Mouse (Mus musculus) granulocyte monocyte progenitor cell, adult 5-6 weeks (primary cell): ENCODE data around the gene Psenen. TPM values are rescaled to one million over a fixed set of nuclear protein-coding genes. Genes with fewer than 3 reads are reported as not detected.

Experiments
- ATAC-seq: replicated peaks from 2 replicates; pipeline ENCODE4 v1.8.0; 2016; ENCODE audit warnings: mild to moderate bottlenecking, moderate TSS enrichment, inconsistent platforms; ENCODE audit not compliant: poor library complexity, severe bottlenecking
- total RNA-seq, 2 experiments: library from RNA; stranded (forward) in 1 of 2; stranded (reverse) in 1 of 2; fragments of 200-712, 200-1000 nt in 1 of 2; fragments of >200 nt in 1 of 2; fragmentation: Nextera tagmentation in 1 of 2; gene quantifications; 2 replicates each; pipeline ENCODE4 v1.2.3; 2014 to 2017

The Psenen gene
- total RNA-seq, 2 experiments from 2014 or later: 184 to 218 TPM

- no peak for ATAC-seq
These were observed 38.9 kb downstream of the Psenen start for GRCm38 (mm10) chr7:30524487-30524886.

- ATAC-seq: no peak
These were observed 40.6 kb downstream of the Psenen start for GRCm38 (mm10) chr7:30522871-30523270.

DNA sequence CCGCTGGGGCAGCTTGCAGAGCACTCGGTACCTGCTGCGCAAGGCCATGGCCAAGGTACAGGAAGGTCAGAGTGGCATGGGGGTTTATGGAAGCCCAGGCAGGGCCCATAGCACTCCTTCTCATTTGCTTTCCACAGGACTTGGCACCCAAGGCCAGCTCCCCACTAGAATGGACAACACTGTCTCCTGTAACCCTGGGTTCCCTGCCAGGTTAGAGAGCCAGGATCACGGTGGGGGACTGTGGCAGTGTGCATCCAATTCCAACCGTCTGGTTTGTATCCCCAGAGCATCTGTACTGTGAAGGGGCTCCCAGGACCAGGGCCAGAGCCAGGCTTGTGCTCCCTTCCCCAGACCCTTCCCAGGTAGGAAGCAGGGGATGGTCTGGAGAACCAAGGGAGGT, 42.6 kb downstream of the Psenen start:
- ATAC-seq: no peak

- ATAC-seq: no peak
These were observed 43.0 kb downstream of the Psenen start for GRCm38 (mm10) chr7:30520396-30520795.

GRCm38 (mm10) chr7:30518325-30518724, 45.1 kb downstream of the Psenen start:
- ATAC-seq: peak; percentile 14; the same call in 1 of the 2 replicates

DNA sequence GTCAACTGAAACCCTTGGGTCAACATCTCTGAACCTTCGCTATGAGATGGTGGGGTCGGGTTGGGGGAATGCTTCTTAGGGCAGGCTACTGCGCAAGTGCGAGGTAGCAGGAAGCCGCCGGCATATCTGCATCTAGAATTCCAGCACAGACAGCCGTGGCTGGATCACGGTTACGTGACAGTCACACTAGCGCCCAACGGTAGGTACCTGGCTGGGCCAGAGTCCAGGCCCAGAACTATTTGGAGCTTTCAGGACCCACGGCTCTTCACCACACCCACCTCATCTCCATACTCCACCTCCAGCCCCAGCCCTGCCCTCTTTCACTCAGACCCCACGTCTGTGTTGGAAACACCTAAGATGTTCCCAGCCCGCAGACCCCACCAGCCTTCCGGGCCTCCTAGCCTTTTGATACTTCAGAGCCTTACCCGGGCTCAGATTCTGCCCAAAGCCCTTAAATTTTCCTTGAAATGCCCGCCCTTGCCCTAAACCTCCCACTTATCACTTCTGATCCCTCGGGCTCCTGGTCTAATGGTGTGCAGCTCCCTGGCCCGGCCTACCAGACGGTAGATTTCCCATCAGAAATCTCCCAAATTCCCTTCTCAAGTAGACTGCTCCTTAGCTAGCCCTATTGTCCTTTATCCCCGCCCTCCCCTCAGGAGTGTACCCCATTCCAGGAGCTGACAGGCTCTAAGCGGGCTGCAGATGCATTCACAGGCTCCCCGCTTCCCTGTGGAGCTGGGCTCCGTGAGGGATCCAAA, 48.2 kb downstream of the Psenen start:
- no peak for ATAC-seq

Other genes with a start within 250 kb of the Psenen start
Only the 30 nearest of the 33 such genes appear.
- gene Lrfn3, start 200.9 kb downstream of the Psenen start, total RNA-seq (2014; fragmentation: Nextera tagmentation): not detected in 2 replicates
- not detected in 2 replicates for gene Lrfn3, start 200.9 kb downstream of the Psenen start, total RNA-seq (2017)
- 665 and 703 TPM in 2 replicates for gene Tyrobp, start 149.9 kb downstream of the Psenen start, total RNA-seq (2014; fragmentation: Nextera tagmentation)
- 270 and 287 TPM in 2 replicates for gene Tyrobp, start 149.9 kb downstream of the Psenen start, total RNA-seq (2017)
- 64.6 and 70.7 TPM in 2 replicates for gene Hcst, start 143.8 kb downstream of the Psenen start, total RNA-seq (2014; fragmentation: Nextera tagmentation)
- gene Hcst, start 143.8 kb downstream of the Psenen start, total RNA-seq (2017): 9.0 and 31.6 TPM in 2 replicates
- gene Nfkbid, start 141.9 kb downstream of the Psenen start, total RNA-seq (2014; fragmentation: Nextera tagmentation): 16.0 and 16.3 TPM in 2 replicates
- gene Nfkbid, start 141.9 kb downstream of the Psenen start, total RNA-seq (2017): 6.8 and 15.1 TPM in 2 replicates
- not detected in 2 replicates for gene Aplp1, start 118.1 kb downstream of the Psenen start, total RNA-seq (2014; fragmentation: Nextera tagmentation)
- not detected in 2 replicates for gene Aplp1, start 118.1 kb downstream of the Psenen start, total RNA-seq (2017)
- gene Kirrel2, start 105.9 kb downstream of the Psenen start, total RNA-seq (2014; fragmentation: Nextera tagmentation): not detected in 2 replicates
- gene Kirrel2, start 105.9 kb downstream of the Psenen start, total RNA-seq (2017): not detected in 2 replicates
- not detected in 2 replicates for gene Nphs1, start 105.3 kb downstream of the Psenen start, total RNA-seq (2014; fragmentation: Nextera tagmentation)
- gene Nphs1, start 105.3 kb downstream of the Psenen start, total RNA-seq (2017): 0.56 and 0.57 TPM in 2 replicates
- gene Prodh2, start 70.0 kb downstream of the Psenen start, total RNA-seq (2014; fragmentation: Nextera tagmentation): 2.2 TPM in 1 of 2 replicates, not detected in the other
- not detected in 2 replicates for gene Prodh2, start 70.0 kb downstream of the Psenen start, total RNA-seq (2017)
- 7.0 and 8.6 TPM in 2 replicates for gene Arhgap33, start 28.6 kb downstream of the Psenen start, total RNA-seq (2014; fragmentation: Nextera tagmentation)
- 3.7 and 3.8 TPM in 2 replicates for gene Arhgap33, start 28.6 kb downstream of the Psenen start, total RNA-seq (2017)
- gene Hspb6, start 11.4 kb downstream of the Psenen start, total RNA-seq (2014; fragmentation: Nextera tagmentation): 3.8 and 14.9 TPM in 2 replicates
- 3.6 and 3.9 TPM in 2 replicates for gene Hspb6, start 11.4 kb downstream of the Psenen start, total RNA-seq (2017)
- gene Proser3, start 11.3 kb downstream of the Psenen start, total RNA-seq (2014; fragmentation: Nextera tagmentation): 7.3 and 15.8 TPM in 2 replicates
- gene Proser3, start 11.3 kb downstream of the Psenen start, total RNA-seq (2017): 2.8 and 9.2 TPM in 2 replicates
- gene Lin37, start 3.8 kb downstream of the Psenen start, total RNA-seq (2014; fragmentation: Nextera tagmentation): 45.4 and 96.9 TPM in 2 replicates
- 23.5 and 25.3 TPM in 2 replicates for gene Lin37, start 3.8 kb downstream of the Psenen start, total RNA-seq (2017)
- gene U2af1l4, start 326 bp downstream of the Psenen start, total RNA-seq (2014; fragmentation: Nextera tagmentation): 26.3 and 38.5 TPM in 2 replicates
- 58.6 and 87.2 TPM in 2 replicates for gene U2af1l4, start 326 bp downstream of the Psenen start, total RNA-seq (2017)
- 5.2 and 12.5 TPM in 2 replicates for gene Gm49396, start 283 bp downstream of the Psenen start, total RNA-seq (2014; fragmentation: Nextera tagmentation)
- 5.1 and 6.3 TPM in 2 replicates for gene Gm49396, start 283 bp downstream of the Psenen start, total RNA-seq (2017)
- 4.9 and 10.6 TPM in 2 replicates for gene Igflr1, start 1.8 kb upstream of the Psenen start, total RNA-seq (2014; fragmentation: Nextera tagmentation)
- gene Igflr1, start 1.8 kb upstream of the Psenen start, total RNA-seq (2017): 0.34 TPM in 1 of 2 replicates, not detected in the other
- 48.1 and 64.3 TPM in 2 replicates for gene Kmt2b, start 25.1 kb upstream of the Psenen start, total RNA-seq (2014; fragmentation: Nextera tagmentation)
- gene Kmt2b, start 25.1 kb upstream of the Psenen start, total RNA-seq (2017): 5.9 and 9.5 TPM in 2 replicates
- gene Zbtb32, start 35.3 kb upstream of the Psenen start, total RNA-seq (2014; fragmentation: Nextera tagmentation): not detected in 2 replicates
- not detected in 2 replicates for gene Zbtb32, start 35.3 kb upstream of the Psenen start, total RNA-seq (2017)
- gene Upk1a, start 49.2 kb upstream of the Psenen start, total RNA-seq (2014; fragmentation: Nextera tagmentation): 3.4 TPM in 1 of 2 replicates, not detected in the other
- not detected in 2 replicates for gene Upk1a, start 49.2 kb upstream of the Psenen start, total RNA-seq (2017)
- 436 and 560 TPM in 2 replicates for gene Cox6b1, start 62.5 kb upstream of the Psenen start, total RNA-seq (2014; fragmentation: Nextera tagmentation)
- 470 and 484 TPM in 2 replicates for gene Cox6b1, start 62.5 kb upstream of the Psenen start, total RNA-seq (2017)
- gene Etv2, start 72.2 kb upstream of the Psenen start, total RNA-seq (2014; fragmentation: Nextera tagmentation): not detected in 2 replicates
- not detected in 2 replicates for gene Etv2, start 72.2 kb upstream of the Psenen start, total RNA-seq (2017)
- gene Rbm42, start 86.7 kb upstream of the Psenen start, total RNA-seq (2014; fragmentation: Nextera tagmentation): 45.7 and 57.1 TPM in 2 replicates
- gene Rbm42, start 86.7 kb upstream of the Psenen start, total RNA-seq (2017): 38.3 and 48.0 TPM in 2 replicates
- 39.1 and 43.7 TPM in 2 replicates for gene Haus5, start 101.4 kb upstream of the Psenen start, total RNA-seq (2014; fragmentation: Nextera tagmentation)
- 18.4 and 33.2 TPM in 2 replicates for gene Haus5, start 101.4 kb upstream of the Psenen start, total RNA-seq (2017)
- not detected in 2 replicates for gene Pmis2, start 108.0 kb upstream of the Psenen start, total RNA-seq (2014; fragmentation: Nextera tagmentation)
- not detected in 2 replicates for gene Pmis2, start 108.0 kb upstream of the Psenen start, total RNA-seq (2017)
- gene 2200002J24Rik, start 135.3 kb upstream of the Psenen start, total RNA-seq (2014; fragmentation: Nextera tagmentation): not detected in 2 replicates
- gene 2200002J24Rik, start 135.3 kb upstream of the Psenen start, total RNA-seq (2017): not detected in 2 replicates
- gene Atp4a, start 148.6 kb upstream of the Psenen start, total RNA-seq (2014; fragmentation: Nextera tagmentation): 1.5 TPM in 1 of 2 replicates, not detected in the other
- 0.22 and 3.5 TPM in 2 replicates for gene Atp4a, start 148.6 kb upstream of the Psenen start, total RNA-seq (2017)
- 160 and 219 TPM in 2 replicates for gene Tmem147, start 165.9 kb upstream of the Psenen start, total RNA-seq (2014; fragmentation: Nextera tagmentation)
- 71.5 and 106 TPM in 2 replicates for gene Tmem147, start 165.9 kb upstream of the Psenen start, total RNA-seq (2017)
- not detected in 2 replicates for gene Gapdhs, start 180.1 kb upstream of the Psenen start, total RNA-seq (2014; fragmentation: Nextera tagmentation)
- not detected in 2 replicates for gene Gapdhs, start 180.1 kb upstream of the Psenen start, total RNA-seq (2017)
- 2.4 and 3.7 TPM in 2 replicates for gene Sbsn, start 187.8 kb upstream of the Psenen start, total RNA-seq (2014; fragmentation: Nextera tagmentation)
- gene Sbsn, start 187.8 kb upstream of the Psenen start, total RNA-seq (2017): 1.2 TPM in 1 of 2 replicates, not detected in the other
- 68.4 and 69.3 TPM in 2 replicates for gene Dmkn, start 200.1 kb upstream of the Psenen start, total RNA-seq (2014; fragmentation: Nextera tagmentation)
- gene Dmkn, start 200.1 kb upstream of the Psenen start, total RNA-seq (2017): 81.3 and 133 TPM in 2 replicates
- not detected in 2 replicates for gene Krtdap, start 224.3 kb upstream of the Psenen start, total RNA-seq (2014; fragmentation: Nextera tagmentation)
- not detected in 2 replicates for gene Krtdap, start 224.3 kb upstream of the Psenen start, total RNA-seq (2017)